Mouse (Mus musculus) megakaryocyte, embryonic 14.5 days (primary cell): ENCODE measurements around the gene Gm49673.
"Not testable (repeated sequence)": the region's sequence is repeated elsewhere in the genome, so short reads cannot be mapped to it uniquely, and the experiment has no call there.

Source experiments
- FLI1 ChIP-seq: IDR thresholded peaks from 2 replicates; pipeline ENCODE4 v1.6.1; 2012; ENCODE audit warnings: low read length, inconsistent platforms, mixed read lengths
- GATA1 ChIP-seq: IDR thresholded peaks from 3 replicates; pipeline ENCODE4 v1.6.1; 2012; ENCODE audit warnings: mixed read lengths, low read length, inconsistent platforms, borderline replicate concordance

- TF ChIP-seq GATA1, FLI1: not testable (repeated sequence)
Measured at GRCm38 (mm10) chr17:8055919-8056589, 91.5 kb downstream of the Gm49673 start.
